Mouse (Mus musculus): ENCODE measurements at regions not wholly inside any gene's neighbourhood (a gene's known extent, or its start where the extent isn't known, plus 50 kb on each side); places are given as distances from the start of the nearest gene placed in this dataset.

DNA sequence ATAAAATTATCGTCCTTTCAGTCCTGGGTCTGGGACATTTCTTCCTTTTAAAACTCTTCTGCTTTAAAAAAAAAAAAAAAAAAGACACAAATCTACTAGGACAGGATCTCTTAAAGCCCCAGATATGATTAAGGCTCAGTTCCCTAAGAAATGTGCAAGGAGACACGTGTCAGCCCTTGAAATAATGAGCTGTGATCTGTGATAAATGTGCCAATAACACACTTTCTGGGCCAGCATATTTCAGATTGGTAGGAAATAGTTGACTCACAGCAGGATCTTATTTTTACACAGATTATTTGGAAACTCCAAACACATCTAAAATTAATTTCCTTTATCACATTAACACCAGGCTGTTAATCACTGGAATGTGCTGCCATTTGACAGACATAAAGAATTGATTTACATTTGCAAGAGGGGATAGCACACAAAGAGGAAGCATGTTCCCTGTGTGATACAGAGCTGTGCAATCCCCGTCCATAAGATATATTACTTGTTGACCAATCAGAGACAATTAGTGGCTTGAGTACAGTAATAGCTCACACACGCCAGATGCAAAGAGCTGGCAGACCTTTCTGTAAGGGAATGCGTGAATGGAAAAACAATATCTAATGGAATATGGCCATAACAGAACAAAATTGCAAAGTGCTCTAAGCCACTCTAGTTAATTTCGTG is 263.7 kb downstream of the Pax3 start:
- no peak for DNase-seq (ENCODE audit: inconsistent ontology term)

DNA sequence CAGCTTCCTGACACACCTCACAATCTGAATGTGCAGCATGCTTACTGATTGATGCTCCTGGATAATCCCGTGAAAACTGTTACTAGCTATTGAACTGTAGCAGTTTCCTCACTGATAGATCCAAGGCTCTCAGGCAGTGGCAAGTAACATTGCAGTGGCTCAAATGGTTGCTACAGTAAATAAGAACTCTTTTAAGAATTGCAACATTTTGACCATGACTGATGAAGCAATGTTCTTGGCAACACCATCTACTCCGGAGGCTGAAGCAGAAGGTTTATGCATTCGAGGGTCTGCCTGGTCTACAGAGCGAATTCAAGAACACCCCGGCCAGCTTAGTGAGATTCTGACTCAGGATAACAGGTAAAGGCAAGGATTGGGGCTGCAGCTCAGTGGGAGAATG is 264.7 kb downstream of the Pax3 start:
- no peak for DNase-seq (ENCODE audit: inconsistent ontology term)

DNA sequence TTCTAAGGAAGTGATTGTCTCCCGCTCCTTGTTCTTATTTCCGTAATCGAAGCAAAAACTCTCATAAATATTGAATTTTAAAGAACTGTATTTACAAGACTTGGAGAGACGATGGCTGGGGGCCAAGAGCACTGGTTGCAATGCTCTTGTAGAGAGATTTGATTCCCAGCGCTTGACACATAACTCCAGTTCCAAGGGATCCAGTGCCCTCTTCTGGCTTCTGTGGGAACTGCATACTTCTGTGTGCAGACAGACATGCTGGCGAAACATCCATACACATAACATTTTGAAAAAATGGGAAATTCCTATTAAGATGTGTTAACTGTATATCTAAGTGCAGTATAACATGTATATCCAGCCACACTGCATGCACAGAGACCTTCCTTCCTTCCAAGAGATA is 266.3 kb downstream of the Pax3 start:
- no peak for DNase-seq (ENCODE audit: inconsistent ontology term)

DNA sequence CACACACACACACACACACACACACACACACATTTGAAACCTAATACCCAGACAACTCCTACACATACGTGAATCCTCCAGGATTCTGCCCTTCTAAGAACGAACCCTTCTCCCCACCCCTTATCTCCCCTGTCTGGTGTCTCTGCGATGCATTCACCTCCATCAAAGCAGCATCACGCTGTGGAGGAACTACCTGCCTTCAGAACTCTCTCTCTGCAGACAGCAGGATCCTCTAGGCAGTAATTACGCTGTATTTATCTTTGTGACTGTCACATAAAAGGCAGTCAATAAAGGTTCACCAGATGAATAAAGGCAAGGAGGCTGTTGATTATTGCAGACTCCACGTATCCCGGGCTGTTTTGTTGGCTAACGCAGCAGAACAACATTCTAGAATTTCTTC is 267.4 kb downstream of the Pax3 start:
- no peak for DNase-seq (ENCODE audit: inconsistent ontology term)

DNA sequence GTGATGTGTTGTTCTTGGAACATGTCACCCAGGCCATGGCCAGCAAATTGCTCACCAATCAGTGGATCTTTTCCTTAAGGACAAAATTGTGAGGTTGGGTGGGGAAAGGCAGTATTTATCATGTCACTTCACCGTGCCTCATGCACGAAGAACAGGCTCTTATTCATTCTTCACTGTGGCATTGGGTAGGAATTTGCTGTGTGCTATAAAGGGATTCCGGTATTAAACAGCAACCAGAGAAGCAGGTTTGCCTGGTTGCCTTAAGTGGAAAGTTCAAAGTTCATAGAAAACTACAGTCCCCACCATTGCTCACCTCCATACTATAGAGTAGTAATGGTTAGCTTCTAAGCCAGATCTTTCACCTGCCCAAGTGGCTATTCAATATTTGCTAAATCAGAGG is 270.8 kb downstream of the Pax3 start:
- no peak for DNase-seq (ENCODE audit: inconsistent ontology term)

DNA sequence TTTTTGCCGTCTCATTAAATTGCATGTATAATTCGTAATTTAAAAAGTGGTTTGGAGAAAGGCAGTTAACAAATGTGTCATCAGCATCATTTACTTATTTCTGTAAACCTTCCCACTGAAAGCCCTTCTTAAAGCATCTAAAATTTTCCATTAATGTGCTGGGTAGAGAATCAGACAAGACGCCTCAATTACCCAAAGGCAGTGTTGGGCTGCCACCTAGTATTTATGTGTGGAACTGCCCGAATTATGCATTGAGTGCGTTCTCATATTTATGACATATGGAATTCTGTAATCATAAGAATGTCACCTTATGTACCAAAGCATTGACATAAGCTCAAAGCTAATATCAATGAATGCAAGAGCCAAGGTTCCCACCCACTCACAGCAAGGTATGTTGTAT is 300.7 kb downstream of the Pax3 start:
- DNase-seq (ENCODE audit: inconsistent ontology term), result peak; percentile 36

DNA sequence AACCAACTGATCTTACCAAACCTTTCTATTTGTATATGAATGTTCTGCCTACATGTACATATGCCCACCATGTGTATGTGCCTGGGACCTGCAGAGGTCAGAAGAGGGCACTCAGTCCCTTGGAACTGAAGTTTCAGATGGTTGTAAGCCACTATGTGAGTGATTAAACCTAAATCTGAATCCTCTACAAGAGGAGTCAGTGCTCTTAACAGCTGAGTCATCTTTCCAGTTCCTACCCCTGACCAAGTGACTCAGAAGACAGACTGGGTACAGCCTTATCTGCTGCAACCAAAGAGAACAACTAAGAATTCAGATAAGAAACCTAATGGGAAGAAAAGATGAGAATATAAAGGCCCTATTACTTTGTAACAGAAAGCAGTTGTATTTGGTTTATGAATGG is 317.9 kb downstream of the Pax3 start:
- DNase-seq (ENCODE audit: inconsistent ontology term), result no peak

DNA sequence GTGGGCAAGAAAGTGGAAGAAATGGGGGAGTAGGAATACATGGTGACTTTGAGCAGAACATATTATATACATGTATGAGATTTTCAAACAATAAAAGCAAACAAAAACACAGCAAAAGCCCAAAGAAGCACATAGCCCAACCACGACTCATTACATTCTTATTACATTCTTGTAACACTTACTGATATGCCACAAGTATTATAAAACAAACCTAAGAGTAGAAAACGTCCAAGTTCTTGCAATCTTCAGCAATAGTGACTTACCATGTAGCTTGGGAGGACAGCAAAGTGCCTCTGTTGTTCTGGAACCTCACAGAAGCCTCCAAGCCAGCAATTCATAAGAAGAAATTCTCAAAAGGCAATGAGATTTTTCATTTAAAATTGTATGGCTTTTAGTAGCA is 326.8 kb downstream of the Pax3 start:
- peak; percentile 16 for DNase-seq (ENCODE audit: inconsistent ontology term)

DNA sequence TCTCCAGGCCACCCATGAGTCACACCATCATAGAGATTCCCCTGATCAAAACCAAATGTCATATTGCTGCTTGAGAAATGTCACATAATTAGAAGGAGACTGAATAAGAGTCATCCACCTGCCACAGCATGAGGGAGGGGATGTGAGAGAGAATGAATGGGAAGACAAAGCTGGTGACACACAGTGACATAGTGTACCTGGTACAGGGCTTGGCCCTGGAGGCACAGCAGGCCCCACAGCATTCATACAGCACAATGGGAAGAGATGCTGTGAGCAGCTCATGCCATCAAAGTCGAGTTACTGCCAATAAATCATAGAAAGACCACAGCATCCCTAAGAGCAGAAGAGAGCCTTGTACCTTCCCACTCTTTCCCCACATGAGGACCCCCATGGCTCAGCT is 327.8 kb downstream of the Pax3 start:
- no peak for DNase-seq (ENCODE audit: inconsistent ontology term)

DNA sequence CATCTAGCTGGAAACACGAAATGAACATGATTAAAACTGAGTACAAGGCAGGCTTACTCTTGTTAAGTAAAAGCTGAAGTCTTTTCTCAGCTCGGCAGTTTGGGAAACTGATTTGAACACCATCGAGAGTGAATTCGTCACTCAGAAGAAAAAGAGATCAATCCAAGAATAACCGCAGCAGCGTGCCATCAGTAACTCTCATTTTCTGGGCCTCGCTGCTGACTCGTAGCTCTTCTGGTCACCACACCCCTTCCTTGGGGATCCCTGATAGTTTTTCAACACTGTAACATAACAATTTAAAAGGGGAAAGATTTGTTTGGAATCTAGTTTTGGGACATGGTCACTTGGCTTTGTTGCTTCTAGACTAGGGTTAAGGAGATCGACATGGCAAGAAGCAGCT is 337.0 kb downstream of the Pax3 start:
- no peak for DNase-seq (ENCODE audit: inconsistent ontology term)

DNA sequence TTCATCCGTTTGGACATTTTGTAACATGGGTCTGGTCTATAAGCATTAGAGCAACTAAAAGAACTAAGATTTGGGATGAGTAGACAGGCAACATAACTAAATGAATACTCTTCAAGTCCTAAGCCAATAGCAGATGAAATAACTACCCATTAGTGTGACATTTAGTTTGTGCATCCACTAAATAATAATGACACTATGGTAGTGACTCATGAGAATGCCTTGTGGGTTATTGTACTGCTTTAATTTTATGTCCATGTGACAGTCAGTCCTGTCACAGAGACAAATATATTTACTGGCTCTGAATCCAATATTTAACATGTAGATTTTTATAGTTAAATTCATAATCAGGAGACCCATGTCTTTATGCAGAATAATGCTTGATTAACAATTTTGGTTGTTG is 339.5 kb upstream of the Epha4 start:
- peak; percentile 68 for DNase-seq (ENCODE audit: inconsistent ontology term)

DNA sequence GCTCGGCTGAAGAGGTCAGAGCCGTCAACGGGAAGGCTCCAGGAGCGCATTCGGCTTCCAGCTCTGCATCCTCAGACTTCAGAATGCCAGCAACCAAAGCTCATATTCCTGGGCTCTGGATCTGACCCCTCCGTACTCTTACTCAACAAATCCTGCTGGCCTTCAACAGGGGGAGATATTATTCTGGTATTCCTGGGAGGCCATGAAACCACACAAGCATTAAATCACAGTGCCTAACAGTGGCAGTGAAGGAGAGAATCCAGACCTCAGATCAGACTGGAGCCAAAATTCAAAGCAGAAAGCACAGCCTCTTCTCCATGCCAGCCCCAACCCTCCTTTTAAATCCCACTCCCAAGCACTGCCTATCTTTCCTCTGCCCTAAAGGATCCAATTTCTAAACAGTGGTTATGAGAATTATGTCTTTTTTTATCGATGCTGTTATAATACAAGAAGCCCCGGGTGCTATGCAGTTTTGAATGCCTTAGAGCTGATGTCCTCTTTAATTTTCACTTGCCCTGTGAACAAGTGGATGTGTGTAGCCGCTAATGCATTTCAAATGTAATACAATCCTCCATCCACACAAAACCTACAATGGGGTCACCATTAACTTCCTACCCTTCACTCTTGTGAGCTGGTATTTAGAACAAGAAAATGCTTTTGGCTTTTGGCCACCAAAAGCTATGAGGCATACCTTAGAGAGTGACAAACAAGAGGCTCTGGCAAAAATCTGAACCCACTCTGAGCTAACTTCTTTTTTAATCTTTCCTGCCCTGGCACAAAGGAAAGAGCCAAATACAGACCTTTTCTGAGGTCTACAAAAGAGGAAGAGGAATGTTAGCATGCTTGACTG is 333.1 kb upstream of the Epha4 start:
- peak; percentile 35 for DNase-seq (ENCODE audit: inconsistent ontology term)

DNA sequence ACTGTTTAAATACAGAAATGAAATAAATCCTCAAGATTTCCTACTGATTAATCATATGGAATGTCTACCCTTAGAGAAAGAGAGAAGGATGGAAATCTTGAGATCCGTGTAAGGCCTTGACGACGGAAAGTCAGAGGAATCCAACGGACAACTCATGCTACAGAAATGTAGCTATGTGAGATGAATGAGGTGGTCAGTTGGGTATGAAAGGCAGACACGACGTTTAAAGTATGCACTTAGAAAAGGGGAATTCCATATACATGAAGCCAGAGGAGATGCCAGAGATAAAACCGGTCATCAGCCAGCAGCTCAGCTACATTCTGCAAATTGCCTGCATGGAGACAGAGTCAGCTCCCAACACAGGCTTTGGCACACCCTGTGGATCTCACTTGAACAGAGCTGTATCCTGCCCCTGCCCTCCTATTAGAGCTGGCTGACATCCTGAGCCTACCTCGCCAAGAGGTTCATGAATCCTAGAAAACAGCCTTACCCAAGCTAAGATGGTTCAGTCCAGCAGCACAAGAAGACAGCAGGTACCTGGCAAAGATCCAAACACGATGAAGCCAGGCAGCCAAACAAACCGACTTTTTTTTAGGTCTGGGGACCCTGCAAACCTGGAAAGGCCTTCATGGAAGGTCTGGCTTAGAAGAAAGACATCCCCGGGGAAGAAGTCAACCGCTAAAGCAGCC is 331.3 kb upstream of the Epha4 start:
- peak; percentile 43 for DNase-seq (ENCODE audit: inconsistent ontology term)

DNA sequence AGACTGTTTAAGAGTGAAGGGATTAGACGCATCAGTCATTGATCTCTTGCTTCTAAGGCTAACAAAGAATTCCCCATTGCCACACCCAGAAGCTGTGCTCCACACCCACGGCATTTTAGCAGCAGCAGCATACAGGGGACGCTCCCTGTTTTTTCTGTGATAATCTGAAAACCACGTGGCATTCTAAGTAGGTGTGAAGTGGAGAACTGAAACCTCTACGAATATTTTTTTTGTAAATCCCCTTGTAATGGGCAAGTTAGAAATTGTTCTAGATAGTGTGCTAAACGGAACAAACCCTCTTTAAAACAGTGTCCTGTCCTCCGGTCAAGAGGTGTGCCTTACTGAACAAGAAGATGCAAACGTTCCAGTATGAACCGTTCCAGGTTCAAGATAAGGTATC is 325.8 kb upstream of the Epha4 start:
- DNase-seq (ENCODE audit: inconsistent ontology term), result no peak

DNA sequence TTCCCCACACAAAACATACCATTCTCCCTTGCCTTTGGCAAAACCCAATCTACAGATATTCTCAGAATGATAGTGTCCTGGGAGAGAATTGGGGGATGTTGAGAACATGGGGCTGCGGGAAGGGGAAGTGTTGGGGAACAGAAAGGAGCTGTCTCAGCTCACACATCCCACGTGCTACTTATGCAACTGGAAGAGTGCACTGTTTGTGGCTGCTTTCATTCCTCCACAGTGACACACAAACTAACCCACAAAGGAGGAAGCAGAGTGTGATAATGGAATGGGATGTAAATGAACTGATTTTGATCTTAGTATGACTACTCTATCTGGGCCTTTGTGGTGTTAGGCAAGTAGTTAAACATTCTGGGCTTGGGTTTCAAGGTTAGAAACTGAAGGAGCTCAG is 317.3 kb upstream of the Epha4 start:
- DNase-seq (ENCODE audit: inconsistent ontology term), result peak; percentile 77

DNA sequence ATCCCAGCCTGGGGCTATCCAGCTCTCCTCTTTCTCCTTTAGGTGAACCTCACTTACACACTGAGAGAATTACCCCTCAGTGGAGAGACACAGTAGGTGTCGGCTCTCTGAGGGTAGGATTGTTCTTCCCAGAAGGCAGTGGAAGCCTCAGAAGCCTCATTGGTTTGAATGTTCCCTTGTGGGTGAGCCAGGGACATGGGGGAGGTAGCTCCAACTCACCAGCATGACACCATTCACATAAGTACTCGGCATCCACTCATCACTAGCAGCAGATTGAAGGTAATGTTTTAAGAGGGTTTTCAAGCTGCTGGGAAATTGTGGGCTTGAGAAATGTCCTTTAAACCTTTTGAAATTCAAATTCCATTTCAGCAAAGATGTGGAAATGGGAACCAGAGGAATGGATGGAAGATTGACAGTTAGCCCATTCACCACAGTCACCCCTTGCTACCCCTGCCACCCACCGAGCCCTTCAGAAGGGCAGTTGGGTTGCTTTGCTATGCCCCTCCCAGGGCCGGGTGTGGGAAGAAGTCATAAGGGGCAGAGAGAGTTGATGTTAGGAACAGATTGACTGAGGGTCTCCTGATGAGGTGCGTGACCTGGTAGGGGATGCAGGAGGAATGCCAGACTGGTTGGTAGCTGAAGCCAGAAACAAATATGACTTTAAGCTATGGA is 310.0 kb upstream of the Epha4 start:
- DNase-seq (ENCODE audit: inconsistent ontology term), result no peak

DNA sequence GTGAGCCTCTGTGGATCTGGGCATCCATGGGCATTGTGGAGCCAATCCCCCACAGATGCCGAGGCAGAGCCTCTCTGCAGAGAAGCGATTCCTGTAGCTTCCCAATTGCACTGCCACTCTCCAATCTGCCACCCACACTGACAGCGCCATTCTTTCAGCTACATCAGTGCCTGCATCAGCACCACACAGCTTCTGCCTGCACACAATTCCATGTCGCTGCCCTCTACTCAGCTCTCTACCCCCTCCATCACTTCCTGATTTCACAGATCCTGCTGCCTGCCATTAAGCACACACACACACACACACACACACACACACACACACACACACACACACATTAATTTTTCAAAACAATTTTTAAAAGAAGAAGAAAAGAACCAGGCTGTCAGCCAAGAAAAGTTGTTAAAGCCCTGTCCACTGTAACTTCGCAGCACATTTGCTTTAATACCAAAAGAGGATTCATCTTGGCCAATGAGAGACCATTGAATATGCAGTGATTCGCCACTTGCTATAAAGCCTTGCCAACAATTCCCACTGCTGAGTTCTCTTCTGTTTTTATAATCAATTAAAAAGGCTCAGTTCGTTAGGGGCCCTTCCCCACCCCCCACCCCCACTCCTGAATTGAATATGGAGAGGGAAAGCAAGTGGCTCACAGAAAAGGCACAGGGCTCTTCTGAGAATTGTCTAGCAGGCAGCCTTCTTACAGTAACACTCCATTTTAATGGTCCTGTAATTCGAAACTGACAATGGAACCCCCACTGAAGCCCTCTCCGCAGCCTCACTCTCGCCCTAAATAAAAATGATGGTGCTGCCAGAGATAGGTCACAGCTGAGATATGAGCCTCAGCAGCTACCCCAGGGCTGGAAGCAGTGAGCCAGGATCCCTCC is 309.2 kb upstream of the Epha4 start:
- peak; percentile 11 for DNase-seq (ENCODE audit: inconsistent ontology term)

DNA sequence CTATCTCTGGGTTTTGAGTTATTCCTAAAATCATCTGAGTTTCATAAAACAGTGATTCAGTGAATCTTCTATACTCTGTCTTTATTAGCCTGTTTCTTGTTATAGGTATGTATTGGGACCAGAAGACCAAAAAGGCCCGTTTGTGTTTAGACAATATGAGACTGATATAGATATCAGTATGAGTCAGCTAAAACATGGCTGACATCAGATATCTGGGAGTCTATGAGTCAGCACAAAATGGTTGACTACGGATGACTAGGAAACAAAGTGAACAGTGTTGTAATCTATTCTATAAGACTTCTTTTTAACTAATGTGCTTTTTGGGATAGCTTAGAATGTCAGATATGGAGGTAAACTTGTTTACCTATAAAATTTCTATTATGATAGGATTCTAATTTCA is 305.2 kb upstream of the Epha4 start:
- no peak for DNase-seq (ENCODE audit: inconsistent ontology term)

DNA sequence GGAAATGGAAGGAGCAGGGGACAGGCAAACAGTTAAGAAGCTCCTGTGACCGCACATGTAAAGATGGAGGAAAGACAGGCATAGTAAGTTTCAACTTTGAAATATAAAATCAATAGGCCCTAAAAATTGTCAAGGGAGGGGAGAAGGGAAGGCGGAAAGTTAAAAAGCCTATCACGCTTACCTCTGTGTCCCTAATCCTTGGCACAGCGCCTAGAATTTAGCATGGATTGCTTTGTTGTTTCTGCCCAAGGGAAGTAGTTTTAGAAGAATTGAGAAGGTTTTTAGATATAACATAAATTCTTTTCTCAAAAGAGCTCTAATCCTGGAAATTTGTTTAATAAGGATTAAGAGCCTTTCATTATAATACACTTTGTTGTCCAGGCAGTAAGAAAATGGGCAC is 300.6 kb upstream of the Epha4 start:
- DNase-seq (ENCODE audit: inconsistent ontology term), result no peak

DNA sequence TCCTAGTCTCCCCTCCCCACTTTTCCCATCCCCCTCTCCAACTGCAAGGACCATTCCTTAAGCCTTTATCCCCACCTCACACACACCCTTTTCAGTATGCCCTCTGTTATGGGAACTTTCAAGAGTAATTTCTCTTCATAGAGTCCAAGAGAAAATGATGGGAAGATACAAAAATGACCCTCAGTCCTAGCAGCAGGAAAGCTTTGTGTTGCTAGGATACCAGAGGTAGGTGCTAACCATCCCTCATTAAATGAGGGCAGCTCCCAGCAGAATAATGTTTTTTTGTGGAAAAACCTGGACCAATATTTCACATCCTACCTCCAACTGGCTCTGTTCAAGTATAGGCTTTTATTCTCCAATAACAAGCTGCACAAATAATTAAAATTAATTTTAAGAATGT is 296.7 kb upstream of the Epha4 start:
- no peak for DNase-seq (ENCODE audit: inconsistent ontology term)

DNA sequence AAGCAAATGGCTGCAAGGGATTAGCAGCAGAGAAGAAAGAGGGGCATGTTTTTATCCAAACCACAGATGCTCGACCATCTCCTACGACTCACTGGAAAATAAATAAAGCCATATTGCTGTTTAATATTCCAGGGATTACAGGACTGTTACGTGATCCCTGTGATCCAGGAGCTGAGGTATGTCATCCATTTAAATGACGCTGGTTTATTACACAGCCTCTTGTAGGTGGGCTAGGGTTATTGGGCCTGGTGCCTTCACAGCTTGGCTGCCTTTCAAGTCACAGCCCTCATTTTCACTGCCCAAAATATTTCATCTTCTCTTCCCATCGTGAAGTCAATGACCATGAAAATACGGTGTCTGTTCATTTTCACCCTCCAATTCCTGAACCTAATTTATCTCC is 276.1 kb upstream of the Epha4 start:
- no peak for DNase-seq (ENCODE audit: inconsistent ontology term)
